Mouse (Mus musculus): ENCODE data around the gene Slc1a3.

GRCm38 (mm10) chr15:8675616-8676015 lies 34.9 kb downstream of the Slc1a3 start:
- TF ChIP-seq CTCF (IDR thresholded peaks at IDR 0.05; ENCODE audit: low read depth) (no peak), EP300 (IDR thresholded peaks at IDR 0.05; ENCODE audit: low read depth) (no peak)
